Mouse (Mus musculus): ENCODE measurements around the gene Gnaq.

Gene Gnaq

GRCm38 (mm10) chr19:16418086-16418663 is 285.5 kb downstream of the Gnaq start:
- no peak for ATAC-seq (ENCODE audit: insufficient number of reproducible peaks, low FRiP score, low TSS enrichment)

- ATAC-seq (ENCODE audit: insufficient number of reproducible peaks, low FRiP score, low TSS enrichment) = no peak
Observed at GRCm38 (mm10) chr19:16425596-16425995, 293.0 kb downstream of the Gnaq start.

- no peak for ATAC-seq (ENCODE audit: insufficient number of reproducible peaks, low FRiP score, low TSS enrichment)
Observed at GRCm38 (mm10) chr19:16431368-16431767, 298.7 kb downstream of the Gnaq start.

GRCm38 (mm10) chr19:16434879-16435278 is 302.2 kb downstream of the Gnaq start:
- ATAC-seq (ENCODE audit: insufficient number of reproducible peaks, low FRiP score, low TSS enrichment) = no peak

- ATAC-seq (ENCODE audit: insufficient number of reproducible peaks, low FRiP score, low TSS enrichment) = peak; percentile 21; the same call in 1 of the 2 replicates
Observed at GRCm38 (mm10) chr19:16435531-16436231, 303.1 kb downstream of the Gnaq start, which contains the start of gene Gna14. Gene Gna14, plus strand, starts transcription at chr19:16435762.

- ATAC-seq (ENCODE audit: insufficient number of reproducible peaks, low FRiP score, low TSS enrichment) = no peak
Observed at GRCm38 (mm10) chr19:16436335-16437169, 303.9 kb downstream of the Gnaq start.
